Mouse (Mus musculus) midbrain, postnatal 0 days (tissue): ENCODE results near the gene Kiss1r. TPM values are rescaled to one million over a fixed set of nuclear protein-coding genes. Genes with fewer than 3 reads are reported as not detected.

ENCODE experiments used
- ATAC-seq: fragments of 200-750 bp; cut with Nextera tagmentation; 2 replicates; pipeline ENCODE4 v1.8.0; 2017; ENCODE audit warnings: moderate number of reproducible peaks, mild to moderate bottlenecking, moderate TSS enrichment, moderate library complexity; ENCODE audit not compliant: low FRiP score
- DNase-seq: peaks from one replicate; pipeline ENCODE4 v3.0.0-alpha.2; 2015; ENCODE audit warnings: low spot score
- H3K27ac ChIP-seq: fragments of 300-500 bp; sonication (generic); 2 replicates; pipeline ENCODE4 v1.5.1; 2014; ENCODE audit warnings: low read depth, mild to moderate bottlenecking, low read length, mixed read lengths
- H3K27me3 ChIP-seq: fragments of 300-500 bp; sonication (generic); 2 replicates; pipeline ENCODE4 v1.6.1; 2014; ENCODE audit warnings: low read length, control low read depth, mixed read lengths; ENCODE audit not compliant: insufficient read depth
- H3K36me3 ChIP-seq: fragments of 300-500 bp; sonication (generic); 2 replicates; pipeline ENCODE4 v1.6.1; 2014; ENCODE audit warnings: low read length, control low read depth, mixed read lengths; ENCODE audit not compliant: insufficient read depth
- H3K4me1 ChIP-seq: fragments of 300-500 bp; sonication (generic); 2 replicates; pipeline ENCODE4 v1.6.1; 2014; ENCODE audit warnings: mild to moderate bottlenecking, control low read depth, antibody characterized with exemption, low read length, mixed read lengths; ENCODE audit not compliant: insufficient read depth
- H3K4me2 ChIP-seq: fragments of 300-500 bp; sonication (generic); 2 replicates; pipeline ENCODE4 v1.6.1; 2014; ENCODE audit warnings: low read depth, mild to moderate bottlenecking, low read length, mixed read lengths; ENCODE audit not compliant: poor library complexity, severe bottlenecking
- H3K4me3 ChIP-seq: fragments of 300-500 bp; sonication (generic); 2 replicates; pipeline ENCODE4 v1.5.1; 2014; ENCODE audit warnings: low read depth, mild to moderate bottlenecking, low read length, moderate library complexity
- H3K9ac ChIP-seq: fragments of 300-500 bp; sonication (generic); replicated peaks from 2 replicates; pipeline ENCODE4 v1.6.1; 2014; ENCODE audit warnings: mild to moderate bottlenecking, low read length, moderate library complexity, mixed read lengths; ENCODE audit not compliant: poor library complexity, severe bottlenecking
- H3K9me3 ChIP-seq: fragments of 300-500 bp; sonication (generic); 2 replicates; pipeline ENCODE4 v1.6.1; 2016; ENCODE audit warnings: low read length, control low read depth
- CTCF ChIP-seq: IDR thresholded peaks from 2 replicates; pipeline ENCODE4 v1.5.1; 2016; ENCODE audit warnings: antibody characterized with exemption, mild to moderate bottlenecking
- WGBS: fragments of 180-500 bp; shearing (Covaris S2); extraction: QIAGEN DNeasy Blood & Tissue Kit; methylation state at CpG from one replicate; pipeline ENCODE4 v1.1.7; 2014; 5-methylcytosine and 5-hydroxymethylcytosine counted together
- polyA plus RNA-seq: library from polyadenylated mRNA; unstranded; fragments of >200 nt; fragmentation: Nextera tagmentation; extraction: Ambion mirVana; gene quantifications from 2 replicates; pipeline ENCODE4 v1.2.1, GENCODE M21; 2015
- total RNA-seq: library from RNA; depleted of rRNA; stranded (reverse); fragments of >200 nt; gene quantifications from 2 replicates; pipeline ENCODE4 v1.2.3, GENCODE M21; 2014; rRNA removed

Gene Kiss1r
- total and polyA plus RNA-seq, 2 experiments from 2014 or later: 4.4 to 9.6 TPM

GRCm38 (mm10) chr10:79970415-79971182 is 53.8 kb downstream of the Kiss1r start, which contains the start of gene Grin3b:
Grin3b (plus strand) TSS chr10:79970715.
- ATAC-seq (no peak), DNase-seq (no peak)
- no peak for TF ChIP-seq CTCF
- no peaks in the 10 kb centered on the region for H3K4me1 ChIP-seq
- H3K9ac ChIP-seq: peak within 1 kb of the TSS; percentile 51
- H3K9me3 ChIP-seq: no peaks in the 10 kb centered on the region
- peaks cover 33% of the 10 kb centered on the region for H3K36me3 ChIP-seq
- H3K4me2 ChIP-seq: peak within 1 kb of the TSS; percentile 65
- H3K27me3 ChIP-seq: peaks cover 16% of the 10 kb centered on the region
- WGBS: 9% methylated on average over 41 of the region's 47 CpGs
- no peak within 1 kb of the TSS for H3K27ac ChIP-seq
- H3K4me3 ChIP-seq: peak within 1 kb of the TSS; percentile 38

GRCm38 (mm10) chr10:79971183-79971497 is 54.4 kb downstream of the Kiss1r start:
- Histone ChIP-seq H3K4me2 (peak overlapping the region; percentile 65), H3K4me3 (peak overlapping the region; percentile 38), H3K27me3 (peaks cover 16% of the 10 kb centered on the region), H3K9me3 (no peaks in the 10 kb centered on the region), H3K27ac (no peak overlapping the region), H3K4me1 (no peaks in the 10 kb centered on the region), H3K36me3 (peaks cover 33% of the 10 kb centered on the region), H3K9ac (peak overlapping the region; percentile 51)
- no peak for TF ChIP-seq CTCF
- DNase-seq: no peak
- ATAC-seq: no peak
- 3% methylated on average over 20 of the region's 21 CpGs for WGBS

Other genes starting within 250 kb of the Kiss1r start
Only the 30 nearest of the 35 such genes appear.
- 1,054 and 1,082 TPM in 2 replicates for gene Bsg, start 212.5 kb upstream of the Kiss1r start, total RNA-seq
- gene Bsg, start 212.5 kb upstream of the Kiss1r start, polyA plus RNA-seq: 1,042 and 1,135 TPM in 2 replicates
- gene Hcn2, start 200.3 kb upstream of the Kiss1r start, total RNA-seq: 60.9 and 66.1 TPM in 2 replicates
- gene Hcn2, start 200.3 kb upstream of the Kiss1r start, polyA plus RNA-seq: 5.0 TPM in 2 replicates
- gene Polrmt, start 170.4 kb upstream of the Kiss1r start, total RNA-seq: 42.0 and 43.2 TPM in 2 replicates
- 32.5 and 37.4 TPM in 2 replicates for gene Polrmt, start 170.4 kb upstream of the Kiss1r start, polyA plus RNA-seq
- 1.7 and 2.2 TPM in 2 replicates for gene Fgf22, start 161.9 kb upstream of the Kiss1r start, total RNA-seq
- 3.1 and 4.0 TPM in 2 replicates for gene Fgf22, start 161.9 kb upstream of the Kiss1r start, polyA plus RNA-seq
- gene Rnf126, start 150.0 kb upstream of the Kiss1r start, total RNA-seq: 79.6 and 107 TPM in 2 replicates
- gene Rnf126, start 150.0 kb upstream of the Kiss1r start, polyA plus RNA-seq: 121 and 134 TPM in 2 replicates
- 3.3 and 3.4 TPM in 2 replicates for gene Fstl3, start 139.7 kb upstream of the Kiss1r start, total RNA-seq
- gene Fstl3, start 139.7 kb upstream of the Kiss1r start, polyA plus RNA-seq: 3.0 and 3.9 TPM in 2 replicates
- 1.1 TPM in 1 of 2 replicates, not detected in the other for gene Prss57, start 126.0 kb upstream of the Kiss1r start, total RNA-seq
- 0.09 and 0.25 TPM in 2 replicates for gene Prss57, start 126.0 kb upstream of the Kiss1r start, polyA plus RNA-seq
- gene Palm, start 123.4 kb upstream of the Kiss1r start, total RNA-seq: 161 and 165 TPM in 2 replicates
- gene Palm, start 123.4 kb upstream of the Kiss1r start, polyA plus RNA-seq: 302 and 308 TPM in 2 replicates
- 0.24 TPM in 1 of 2 replicates, not detected in the other for gene Misp, start 96.0 kb upstream of the Kiss1r start, total RNA-seq
- 0.18 and 0.27 TPM in 2 replicates for gene Misp, start 96.0 kb upstream of the Kiss1r start, polyA plus RNA-seq
- 114 and 119 TPM in 2 replicates for gene Ptbp1, start 62.5 kb upstream of the Kiss1r start, total RNA-seq
- 46.2 and 49.7 TPM in 2 replicates for gene Ptbp1, start 62.5 kb upstream of the Kiss1r start, polyA plus RNA-seq
- gene Prtn3, start 42.5 kb upstream of the Kiss1r start, total RNA-seq: 5.9 and 7.5 TPM in 2 replicates
- gene Prtn3, start 42.5 kb upstream of the Kiss1r start, polyA plus RNA-seq: 11.7 and 14.6 TPM in 2 replicates
- 494 and 539 TPM in 2 replicates for gene Plppr3, start 42.3 kb upstream of the Kiss1r start, total RNA-seq
- 350 and 358 TPM in 2 replicates for gene Plppr3, start 42.3 kb upstream of the Kiss1r start, polyA plus RNA-seq
- gene Elane, start 30.7 kb upstream of the Kiss1r start, total RNA-seq: not detected in 2 replicates
- gene Elane, start 30.7 kb upstream of the Kiss1r start, polyA plus RNA-seq: not detected in 2 replicates
- not detected in 2 replicates for gene Cfd, start 26.1 kb upstream of the Kiss1r start, total RNA-seq
- gene Cfd, start 26.1 kb upstream of the Kiss1r start, polyA plus RNA-seq: not detected in 2 replicates
- 75.9 and 79.6 TPM in 2 replicates for gene Med16, start 8.0 kb upstream of the Kiss1r start, total RNA-seq
- gene Med16, start 8.0 kb upstream of the Kiss1r start, polyA plus RNA-seq: 54.9 and 55.3 TPM in 2 replicates
- gene Gm26602, start 6.1 kb upstream of the Kiss1r start, total RNA-seq: not detected in 2 replicates
- gene Gm26602, start 6.1 kb upstream of the Kiss1r start, polyA plus RNA-seq: 7.4 and 17.3 TPM in 2 replicates
- 108 and 118 TPM in 2 replicates for gene R3hdm4, start 4.2 kb downstream of the Kiss1r start, total RNA-seq
- gene R3hdm4, start 4.2 kb downstream of the Kiss1r start, polyA plus RNA-seq: 301 and 323 TPM in 2 replicates
- gene Arid3a, start 10.1 kb downstream of the Kiss1r start, total RNA-seq: 9.0 and 9.5 TPM in 2 replicates
- gene Arid3a, start 10.1 kb downstream of the Kiss1r start, polyA plus RNA-seq: 3.1 and 3.3 TPM in 2 replicates
- 72.6 and 87.6 TPM in 2 replicates for gene Wdr18, start 43.2 kb downstream of the Kiss1r start, total RNA-seq
- 102 and 116 TPM in 2 replicates for gene Wdr18, start 43.2 kb downstream of the Kiss1r start, polyA plus RNA-seq
- 0.42 and 2.2 TPM in 2 replicates for gene Grin3b, start 53.7 kb downstream of the Kiss1r start, total RNA-seq
- gene Grin3b, start 53.7 kb downstream of the Kiss1r start, polyA plus RNA-seq: 0.11 and 0.21 TPM in 2 replicates
- 134 and 172 TPM in 2 replicates for gene Tmem259, start 67.4 kb downstream of the Kiss1r start, total RNA-seq
- gene Tmem259, start 67.4 kb downstream of the Kiss1r start, polyA plus RNA-seq: 26.2 and 29.3 TPM in 2 replicates
- gene Cnn2, start 71.6 kb downstream of the Kiss1r start, total RNA-seq: 14.8 and 19.5 TPM in 2 replicates
- gene Cnn2, start 71.6 kb downstream of the Kiss1r start, polyA plus RNA-seq: 12.6 and 12.8 TPM in 2 replicates
- gene Abca7, start 79.5 kb downstream of the Kiss1r start, total RNA-seq: 9.3 TPM in 2 replicates
- 1.7 and 1.9 TPM in 2 replicates for gene Abca7, start 79.5 kb downstream of the Kiss1r start, polyA plus RNA-seq
- 1.7 and 2.4 TPM in 2 replicates for gene Arhgap45, start 99.7 kb downstream of the Kiss1r start, total RNA-seq
- 1.2 and 1.6 TPM in 2 replicates for gene Arhgap45, start 99.7 kb downstream of the Kiss1r start, polyA plus RNA-seq
- gene Polr2e, start 122.8 kb downstream of the Kiss1r start, total RNA-seq: 66.4 and 76.0 TPM in 2 replicates
- gene Polr2e, start 122.8 kb downstream of the Kiss1r start, polyA plus RNA-seq: 126 and 135 TPM in 2 replicates
- 350 TPM in 2 replicates for gene Gpx4, start 130.2 kb downstream of the Kiss1r start, total RNA-seq
- 635 and 741 TPM in 2 replicates for gene Gpx4, start 130.2 kb downstream of the Kiss1r start, polyA plus RNA-seq
- gene Sbno2, start 188.6 kb downstream of the Kiss1r start, total RNA-seq: 24.3 TPM in 2 replicates
- gene Sbno2, start 188.6 kb downstream of the Kiss1r start, polyA plus RNA-seq: 7.6 TPM in 2 replicates
- gene Stk11, start 198.8 kb downstream of the Kiss1r start, total RNA-seq: 84.0 and 97.3 TPM in 2 replicates
- 12.3 and 12.4 TPM in 2 replicates for gene Stk11, start 198.8 kb downstream of the Kiss1r start, polyA plus RNA-seq
- 231 and 259 TPM in 2 replicates for gene Atp5d, start 221.7 kb downstream of the Kiss1r start, total RNA-seq
- 607 and 661 TPM in 2 replicates for gene Atp5d, start 221.7 kb downstream of the Kiss1r start, polyA plus RNA-seq
- 273 and 276 TPM in 2 replicates for gene Cbarp, start 223.9 kb downstream of the Kiss1r start, total RNA-seq
- 120 and 121 TPM in 2 replicates for gene Cbarp, start 223.9 kb downstream of the Kiss1r start, polyA plus RNA-seq